Mouse (Mus musculus) stomach, embryonic 16.5 days (tissue): ENCODE results near the gene Nudt14. TPM values are rescaled to one million over a fixed set of nuclear protein-coding genes. Genes with fewer than 3 reads are reported as not detected.

ENCODE experiments used
- ATAC-seq: fragments of 200-750 bp; cut with Nextera tagmentation; 2 replicates; pipeline ENCODE4 v1.8.0; 2017; ENCODE audit warnings: moderate number of reproducible peaks, moderate TSS enrichment; ENCODE audit not compliant: insufficient read depth, low FRiP score
- H3K27ac ChIP-seq: fragments of 300-500 bp; sonication (generic); 2 replicates; pipeline ENCODE4 v1.5.1; 2014; ENCODE audit warnings: low read length
- H3K27me3 ChIP-seq: fragments of 300-500 bp; sonication (generic); 2 replicates; pipeline ENCODE4 v1.6.1; 2014; ENCODE audit warnings: low read length, control low read depth, mixed read lengths; ENCODE audit not compliant: control insufficient read depth, insufficient read depth
- H3K36me3 ChIP-seq: fragments of 300-500 bp; sonication (generic); 2 replicates; pipeline ENCODE4 v1.6.1; 2014; ENCODE audit warnings: low read length; ENCODE audit not compliant: control insufficient read depth, insufficient read depth
- H3K4me1 ChIP-seq: fragments of 300-500 bp; sonication (generic); 2 replicates; pipeline ENCODE4 v1.6.1; 2014; ENCODE audit warnings: low read length, control low read depth, mixed read lengths; ENCODE audit not compliant: control insufficient read depth, insufficient read depth
- H3K4me2 ChIP-seq: fragments of 300-500 bp; sonication (generic); 2 replicates; pipeline ENCODE4 v1.6.1; 2014; ENCODE audit warnings: low read depth, low read length, mixed read lengths
- H3K4me3 ChIP-seq: fragments of 300-500 bp; sonication (generic); replicated peaks from 2 replicates; pipeline ENCODE4 v1.5.1; 2014; ENCODE audit warnings: mild to moderate bottlenecking, low read length
- H3K9ac ChIP-seq: fragments of 300-500 bp; sonication (generic); 2 replicates; pipeline ENCODE4 v1.6.1; 2014; ENCODE audit warnings: low read length
- H3K9me3 ChIP-seq: fragments of 300-500 bp; sonication (generic); replicated peaks from 2 replicates; pipeline ENCODE4 v1.6.1; 2016; ENCODE audit warnings: low read length, control low read depth; ENCODE audit not compliant: control insufficient read depth
- WGBS: fragments of 180-500 bp; shearing (Covaris S2); extraction: QIAGEN DNeasy Blood & Tissue Kit; methylation state at CpG from one replicate; pipeline ENCODE4 v1.1.7; 2014; 5-methylcytosine and 5-hydroxymethylcytosine counted together
- polyA plus RNA-seq: library from polyadenylated mRNA; unstranded; fragments of >200 nt; fragmentation: Nextera tagmentation; extraction: Ambion mirVana; gene quantifications from 2 replicates; pipeline ENCODE4 v1.2.1, GENCODE M21; 2015

Nudt14 gene
- polyA plus RNA-seq, 1 experiment from 2014 or later, result 80.2 TPM

GRCm38 (mm10) chr12:112952926-112953565, 11.1 kb upstream of the Nudt14 start:
- Histone ChIP-seq H3K4me2 (no peak overlapping the region), H3K4me1 (peaks cover 11% of the 10 kb centered on the region), H3K9me3 (no peaks in the 10 kb centered on the region), H3K27me3 (no peaks in the 10 kb centered on the region), H3K27ac (no peak overlapping the region), H3K9ac (no peak overlapping the region), H3K4me3 (no peak overlapping the region), H3K36me3 (no peaks in the 10 kb centered on the region)
- 70% methylated on average over 3 of the region's 3 CpGs for WGBS
- no peak for ATAC-seq

- Histone ChIP-seq H3K4me1 (peaks cover 11% of the 10 kb centered on the region), H3K36me3 (no peaks in the 10 kb centered on the region), H3K9me3 (no peaks in the 10 kb centered on the region), H3K9ac (0 out of 2 replicates have a peak overlapping the region, but pooled peaks have one; percentile 7), H3K4me3 (no peak overlapping the region), H3K27me3 (no peaks in the 10 kb centered on the region), H3K4me2 (no peak overlapping the region), H3K27ac (no peak overlapping the region)
- peak; percentile 25; the same call in 1 of the 2 replicates for ATAC-seq
- 56% methylated on average over 8 of the region's 8 CpGs for WGBS
These were observed 10.5 kb upstream of the Nudt14 start for GRCm38 (mm10) chr12:112952433-112952832.

GRCm38 (mm10) chr12:112951150-112951842, 9.4 kb upstream of the Nudt14 start:
- H3K27ac ChIP-seq, result peak overlapping the region; percentile 39
- no peak overlapping the region for H3K4me3 ChIP-seq
- H3K36me3 ChIP-seq, result no peaks in the 10 kb centered on the region
- peaks cover 11% of the 10 kb centered on the region for H3K4me1 ChIP-seq
- 21% methylated on average over 7 of the region's 7 CpGs for WGBS
- no peaks in the 10 kb centered on the region for H3K27me3 ChIP-seq
- no peak for ATAC-seq
- H3K9me3 ChIP-seq, result no peaks in the 10 kb centered on the region
- H3K4me2 ChIP-seq, result no peak overlapping the region; the same call in 1 of the 2 replicates
- H3K9ac ChIP-seq, result no peak overlapping the region

- H3K4me2 ChIP-seq, result peak overlapping the region; percentile 98
- H3K36me3 ChIP-seq, result no peaks in the 10 kb centered on the region
- peak overlapping the region; percentile 69 for H3K4me3 ChIP-seq
- H3K27ac ChIP-seq, result peak overlapping the region; percentile 39
- WGBS, result 3% methylated on average over 6 of the region's 6 CpGs
- peak overlapping the region; percentile 79 for H3K9ac ChIP-seq
- H3K27me3 ChIP-seq, result no peaks in the 10 kb centered on the region
- ATAC-seq, result no peak
- H3K9me3 ChIP-seq, result no peaks in the 10 kb centered on the region
- H3K4me1 ChIP-seq, result peaks cover 11% of the 10 kb centered on the region
These were observed 8.8 kb upstream of the Nudt14 start for GRCm38 (mm10) chr12:112950761-112951129.

GRCm38 (mm10) chr12:112950040-112950760, 8.3 kb upstream of the Nudt14 start:
- H3K9ac ChIP-seq, result peak overlapping the region; percentile 79
- H3K27me3 ChIP-seq, result no peaks in the 10 kb centered on the region
- no peaks in the 10 kb centered on the region for H3K36me3 ChIP-seq
- WGBS, result under 1% methylated on average over 58 of the region's 58 CpGs
- peak overlapping the region; percentile 69 for H3K4me3 ChIP-seq
- peak overlapping the region; percentile 98 for H3K4me2 ChIP-seq
- H3K4me1 ChIP-seq, result peaks cover 11% of the 10 kb centered on the region
- peak overlapping the region; percentile 83 for H3K27ac ChIP-seq
- peak; percentile 88 for ATAC-seq
- no peaks in the 10 kb centered on the region for H3K9me3 ChIP-seq

GRCm38 (mm10) chr12:112947307-112947706, 5.4 kb upstream of the Nudt14 start:
- peak overlapping the region; percentile 33; the same call in 1 of the 2 replicates for H3K27ac ChIP-seq
- H3K9ac ChIP-seq, result no peak overlapping the region
- no peaks in the 10 kb centered on the region for H3K9me3 ChIP-seq
- H3K27me3 ChIP-seq, result no peaks in the 10 kb centered on the region
- H3K4me3 ChIP-seq, result no peak overlapping the region
- no peaks in the 10 kb centered on the region for H3K36me3 ChIP-seq
- ATAC-seq, result no peak
- no peak overlapping the region for H3K4me2 ChIP-seq
- WGBS, result 25% methylated on average over 4 of the region's 4 CpGs
- H3K4me1 ChIP-seq, result peaks cover 12% of the 10 kb centered on the region

- Histone ChIP-seq H3K4me2 (no peak overlapping the region), H3K4me1 (peaks cover 22% of the 10 kb centered on the region), H3K9ac (no peak overlapping the region), H3K9me3 (no peaks in the 10 kb centered on the region), H3K27me3 (no peaks in the 10 kb centered on the region), H3K4me3 (no peak overlapping the region), H3K27ac (no peak overlapping the region), H3K36me3 (no peaks in the 10 kb centered on the region)
- WGBS, result 78% methylated on average over 2 of the region's 2 CpGs
- no peak for ATAC-seq
These were observed 1.7 kb upstream of the Nudt14 start for GRCm38 (mm10) chr12:112943669-112944068.

- WGBS, result 35% methylated on average over 10 of the region's 10 CpGs
- Histone ChIP-seq H3K27me3 (no peaks in the 10 kb centered on the region), H3K27ac (peak overlapping the region; percentile 85), H3K4me2 (peak overlapping the region; percentile 78), H3K4me1 (peaks cover 29% of the 10 kb centered on the region), H3K4me3 (peak overlapping the region; percentile 69), H3K9ac (peak overlapping the region; percentile 85), H3K9me3 (no peaks in the 10 kb centered on the region), H3K36me3 (no peaks in the 10 kb centered on the region)
- ATAC-seq, result no peak
These were observed 658 bp downstream of the Nudt14 start for GRCm38 (mm10) chr12:112941156-112941775.
